Mouse (Mus musculus) spleen, adult 2 months (tissue): ENCODE measurements at regions not wholly inside any gene's neighbourhood (a gene's known extent, or its start where the extent isn't known, plus 50 kb on each side); places are given as distances from the start of the nearest gene placed in this dataset.

Experiments
- CTCF ChIP-seq: fragments of 200-500 bp; IDR thresholded peaks from 2 replicates; pipeline ENCODE4 v1.5.1; 2011; ENCODE audit warnings: mild to moderate bottlenecking, inconsistent platforms; ENCODE audit not compliant: insufficient read depth, insufficient read length, insufficient replicate concordance; ENCODE audit errors: extremely low read depth
- POLR2A ChIP-seq: fragments of 200-500 bp; IDR thresholded peaks from 2 replicates; pipeline ENCODE4 v1.6.1; 2011; ENCODE audit warnings: low read depth, low read length, inconsistent platforms

- TF ChIP-seq POLR2A (no peak), CTCF (no peak)
Observed at GRCm38 (mm10) chr4:12539184-12539791, 367.5 kb upstream of the Fam92a start.
